Mouse (Mus musculus): ENCODE results near the gene Foxk1. TPM values are rescaled to one million over a fixed set of nuclear protein-coding genes. Genes with fewer than 3 reads are reported as not detected.

The Foxk1 gene
- polyA plus RNA-seq (2016; fragmentation: Nextera tagmentation; extraction: Ambion mirVana) = 3.7 and 5.3 TPM in 2 replicates

GRCm38 (mm10) chr5:142400981-142401640, at the start of gene Foxk1:
Gene Foxk1 (plus strand): TSS chr5:142401497.
- H3K36me3 ChIP-seq = peaks cover 23% of the 10 kb centered on the region
- no peaks in the 10 kb centered on the region for H3K27me3 ChIP-seq (ENCODE audit: low read depth, poor library complexity, severe bottlenecking)
- peaks cover 64% of the 10 kb centered on the region for H3K4me1 ChIP-seq
- DNase-seq (ENCODE audit: low spot score) = peak; percentile 96
- WGBS = 1% methylated on average over 59 of the region's 60 CpGs
- H3K4me3 ChIP-seq = peak within 1 kb of the TSS; percentile 96
- H3K27ac ChIP-seq (replicated peaks) = peak within 1 kb of the TSS; percentile 95
- no peaks in the 10 kb centered on the region for H3K9me3 ChIP-seq (replicated peaks)

- H3K4me3 ChIP-seq = no peak overlapping the region
- DNase-seq (ENCODE audit: low spot score) = no peak
- peaks cover 5% of the 10 kb centered on the region; the same call in 1 of the 2 replicates for H3K4me1 ChIP-seq
- H3K27ac ChIP-seq (replicated peaks) = no peak overlapping the region
- H3K9me3 ChIP-seq (replicated peaks) = no peaks in the 10 kb centered on the region
- WGBS = 91% methylated on average over 5 of the region's 5 CpGs
- no peaks in the 10 kb centered on the region for H3K36me3 ChIP-seq
- H3K27me3 ChIP-seq (ENCODE audit: low read depth, poor library complexity, severe bottlenecking) = no peaks in the 10 kb centered on the region
Measured at GRCm38 (mm10) chr5:142352336-142352892, 48.9 kb upstream of the Foxk1 start.

- no peak for DNase-seq (ENCODE audit: low spot score)
- WGBS = 83% methylated on average over 3 of the region's 3 CpGs
- Histone ChIP-seq H3K27ac (replicated peaks) (no peak overlapping the region), H3K4me3 (no peak overlapping the region), H3K36me3 (no peaks in the 10 kb centered on the region), H3K4me1 (peaks cover 8% of the 10 kb centered on the region; the same call in 1 of the 2 replicates), H3K9me3 (replicated peaks) (no peaks in the 10 kb centered on the region), H3K27me3 (ENCODE audit: low read depth, poor library complexity, severe bottlenecking) (no peaks in the 10 kb centered on the region)
Measured at GRCm38 (mm10) chr5:142355144-142355543, 46.2 kb upstream of the Foxk1 start.

- no peaks in the 10 kb centered on the region for H3K36me3 ChIP-seq
- 71% methylated on average over 5 of the region's 5 CpGs for WGBS
- no peak overlapping the region for H3K4me3 ChIP-seq
- H3K4me1 ChIP-seq = peaks cover 8% of the 10 kb centered on the region
- H3K9me3 ChIP-seq (replicated peaks) = no peaks in the 10 kb centered on the region
- H3K27ac ChIP-seq (replicated peaks) = no peak overlapping the region
- no peak for DNase-seq (ENCODE audit: low spot score)
- no peaks in the 10 kb centered on the region for H3K27me3 ChIP-seq (ENCODE audit: low read depth, poor library complexity, severe bottlenecking)
Measured at GRCm38 (mm10) chr5:142361166-142361565, 40.1 kb upstream of the Foxk1 start.

- H3K36me3 ChIP-seq = no peaks in the 10 kb centered on the region
- H3K27me3 ChIP-seq (ENCODE audit: low read depth, poor library complexity, severe bottlenecking) = no peaks in the 10 kb centered on the region
Measured at GRCm38 (mm10) chr5:142362894-142363293, 38.4 kb upstream of the Foxk1 start.

GRCm38 (mm10) chr5:142364095-142364494, 37.2 kb upstream of the Foxk1 start:
- DNase-seq (ENCODE audit: low spot score) = no peak
- Histone ChIP-seq H3K9me3 (replicated peaks) (no peaks in the 10 kb centered on the region), H3K36me3 (no peaks in the 10 kb centered on the region), H3K4me3 (no peak overlapping the region), H3K4me1 (peaks cover 34% of the 10 kb centered on the region), H3K27me3 (ENCODE audit: low read depth, poor library complexity, severe bottlenecking) (no peaks in the 10 kb centered on the region), H3K27ac (replicated peaks) (no peak overlapping the region)
- WGBS = 69% methylated on average over 5 of the region's 5 CpGs

More at GRCm38 (mm10) chr5:142362894-142363293, 38.4 kb upstream of the Foxk1 start:
- H3K4me1 ChIP-seq = peaks cover 22% of the 10 kb centered on the region
- no peak for DNase-seq (ENCODE audit: low spot score)
- no peaks in the 10 kb centered on the region for H3K9me3 ChIP-seq (replicated peaks)
- WGBS = 83% methylated on average over 3 of the region's 3 CpGs
- no peak overlapping the region for H3K27ac ChIP-seq (replicated peaks)
- H3K4me3 ChIP-seq = no peak overlapping the region

GRCm38 (mm10) chr5:142367085-142368081, 33.9 kb upstream of the Foxk1 start:
- H3K9me3 ChIP-seq (replicated peaks) = no peaks in the 10 kb centered on the region
- DNase-seq (ENCODE audit: low spot score) = peak; percentile 98
- H3K27ac ChIP-seq (replicated peaks) = peak overlapping the region; percentile 97
- WGBS = 1% methylated on average over 83 of the region's 83 CpGs
- no peaks in the 10 kb centered on the region for H3K27me3 ChIP-seq (ENCODE audit: low read depth, poor library complexity, severe bottlenecking)
- peaks cover 13% of the 10 kb centered on the region for H3K36me3 ChIP-seq
- H3K4me3 ChIP-seq = peak overlapping the region; percentile 74
- peaks cover 60% of the 10 kb centered on the region for H3K4me1 ChIP-seq

GRCm38 (mm10) chr5:142368122-142368521, 33.2 kb upstream of the Foxk1 start:
- WGBS = 68% methylated on average over 5 of the region's 5 CpGs
- Histone ChIP-seq H3K27me3 (ENCODE audit: low read depth, poor library complexity, severe bottlenecking) (no peaks in the 10 kb centered on the region), H3K27ac (replicated peaks) (peak overlapping the region; percentile 97), H3K4me1 (peaks cover 67% of the 10 kb centered on the region), H3K36me3 (peaks cover 13% of the 10 kb centered on the region), H3K9me3 (replicated peaks) (no peaks in the 10 kb centered on the region), H3K4me3 (peak overlapping the region; percentile 74)
- DNase-seq (ENCODE audit: low spot score) = no peak

GRCm38 (mm10) chr5:142370406-142371171, 30.7 kb upstream of the Foxk1 start:
- Histone ChIP-seq H3K36me3 (peaks cover 18% of the 10 kb centered on the region), H3K4me1 (peaks cover 73% of the 10 kb centered on the region), H3K9me3 (replicated peaks) (peaks cover 6% of the 10 kb centered on the region), H3K27me3 (ENCODE audit: low read depth, poor library complexity, severe bottlenecking) (no peaks in the 10 kb centered on the region), H3K4me3 (peak overlapping the region; percentile 36), H3K27ac (replicated peaks) (peak overlapping the region; percentile 95)
- WGBS = 86% methylated on average over 4 of the region's 4 CpGs
- DNase-seq (ENCODE audit: low spot score) = no peak

GRCm38 (mm10) chr5:142371172-142372155, 29.8 kb upstream of the Foxk1 start:
- no peaks in the 10 kb centered on the region for H3K27me3 ChIP-seq (ENCODE audit: low read depth, poor library complexity, severe bottlenecking)
- DNase-seq (ENCODE audit: low spot score) = peak; percentile 92
- peaks cover 18% of the 10 kb centered on the region for H3K36me3 ChIP-seq
- H3K27ac ChIP-seq (replicated peaks) = peak overlapping the region; percentile 95
- H3K4me1 ChIP-seq = peaks cover 68% of the 10 kb centered on the region
- WGBS = 2% methylated on average over 24 of the region's 24 CpGs
- H3K4me3 ChIP-seq = peak overlapping the region; percentile 36
- peaks cover 6% of the 10 kb centered on the region for H3K9me3 ChIP-seq (replicated peaks)

GRCm38 (mm10) chr5:142372207-142372606, 29.1 kb upstream of the Foxk1 start:
- 8% methylated on average over 6 of the region's 6 CpGs for WGBS
- H3K27me3 ChIP-seq (ENCODE audit: low read depth, poor library complexity, severe bottlenecking) = no peaks in the 10 kb centered on the region
- H3K27ac ChIP-seq (replicated peaks) = peak overlapping the region; percentile 95
- peaks cover 18% of the 10 kb centered on the region for H3K36me3 ChIP-seq
- no peak for DNase-seq (ENCODE audit: low spot score)
- peaks cover 6% of the 10 kb centered on the region for H3K9me3 ChIP-seq (replicated peaks)
- H3K4me1 ChIP-seq = peaks cover 63% of the 10 kb centered on the region
- peak overlapping the region; percentile 36 for H3K4me3 ChIP-seq
